Mouse (Mus musculus): ENCODE data around the gene Fzd1. TPM values are rescaled to one million over a fixed set of nuclear protein-coding genes. Genes with fewer than 3 reads are reported as not detected.

Gene Fzd1
- polyA plus RNA-seq (2012; rRNA removed), result 8.6 and 11.7 TPM in 2 replicates

DNA sequence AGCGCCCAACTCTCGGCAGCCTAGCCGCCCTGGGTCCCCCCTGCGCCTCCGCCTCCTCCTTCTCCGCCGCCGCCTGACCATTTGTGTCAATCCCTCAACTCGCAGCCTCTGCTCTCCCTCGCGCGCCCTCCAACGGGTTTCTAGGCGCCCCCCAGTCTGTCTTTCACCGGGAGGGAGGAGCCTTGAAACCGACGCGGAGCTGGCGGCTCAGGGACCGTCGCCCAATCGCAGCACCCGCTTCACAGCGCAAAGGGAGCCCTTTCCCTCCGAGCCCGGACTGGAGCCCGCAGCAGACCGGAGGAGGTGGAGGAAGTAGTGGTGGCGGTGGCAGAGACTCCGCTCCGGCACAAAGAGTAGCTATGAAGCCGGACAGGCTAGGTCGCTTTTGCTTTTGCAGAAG lies at the start of gene Fzd1:
TSS of gene Fzd1 (minus strand) at position 134 of the 400 bp plus-strand sequence.
- no peak for DNase-seq (ENCODE audit: low read depth, low spot score)
- under 1% methylated on average over 33 of the region's 33 CpGs for WGBS

DNA sequence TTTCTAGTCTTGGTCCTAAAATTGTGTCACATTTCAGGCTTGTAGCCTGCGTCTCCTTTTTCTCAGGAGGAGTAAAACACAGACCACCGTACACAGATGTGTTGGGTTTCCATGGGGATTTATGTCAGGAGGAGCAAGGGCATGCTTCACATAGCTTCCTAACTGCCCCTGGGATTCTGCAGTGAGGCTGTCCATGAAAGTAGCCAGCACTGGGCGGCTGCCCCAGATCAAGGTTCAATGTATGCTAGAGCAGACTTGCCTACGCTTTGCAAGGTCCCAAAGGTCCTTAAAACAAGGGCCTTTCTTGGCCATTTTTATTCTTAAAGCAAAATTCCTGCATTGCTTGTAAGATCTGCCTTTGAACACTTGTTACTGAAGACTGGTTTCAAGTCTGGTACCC lies 47.4 kb upstream of the Fzd1 start:
- no peak for DNase-seq (ENCODE audit: low read depth, low spot score)
- WGBS, result 85% methylated on average over 4 of the region's 4 CpGs

DNA sequence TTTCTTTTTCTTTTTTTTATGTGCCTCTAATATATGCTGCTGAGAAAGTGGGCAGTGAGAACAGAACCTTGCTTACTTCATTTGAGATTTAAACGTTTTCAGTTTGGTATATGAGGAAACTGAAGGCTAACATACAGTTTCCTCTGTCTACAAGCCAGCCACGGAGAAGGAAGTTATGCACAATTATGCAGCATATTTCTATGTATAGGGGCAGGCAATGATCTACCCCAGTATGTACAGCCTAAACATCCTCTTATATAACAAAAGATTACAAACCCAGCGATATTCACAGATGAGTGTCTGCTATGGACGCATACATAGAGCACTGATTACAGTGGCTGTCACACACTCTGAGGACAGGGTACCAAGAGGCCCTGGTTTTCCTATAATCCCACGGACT lies 45.9 kb upstream of the Fzd1 start:
- no peak for DNase-seq (ENCODE audit: low read depth, low spot score)
- 71% methylated on average over 5 of the region's 5 CpGs for WGBS

DNA sequence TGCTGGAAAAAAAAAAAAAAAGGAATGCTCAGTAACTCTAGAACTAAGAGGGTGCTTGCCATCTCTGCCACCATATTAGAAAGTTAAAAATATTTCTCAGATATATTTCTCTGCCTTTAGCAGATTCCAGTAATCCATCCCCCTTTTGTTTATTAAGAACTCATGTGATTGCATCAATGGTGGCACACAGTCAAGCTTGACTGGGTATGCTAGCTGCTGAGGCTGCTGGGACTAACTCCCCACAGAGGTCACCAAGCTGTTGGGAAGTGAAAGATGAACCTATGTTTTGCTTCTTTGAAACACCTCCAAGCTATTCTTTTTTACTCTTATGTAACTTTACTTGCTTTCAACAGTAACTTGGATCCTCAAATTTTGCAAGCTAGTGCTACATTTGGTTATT lies 44.1 kb upstream of the Fzd1 start:
- DNase-seq (ENCODE audit: low read depth, low spot score), result no peak

DNA sequence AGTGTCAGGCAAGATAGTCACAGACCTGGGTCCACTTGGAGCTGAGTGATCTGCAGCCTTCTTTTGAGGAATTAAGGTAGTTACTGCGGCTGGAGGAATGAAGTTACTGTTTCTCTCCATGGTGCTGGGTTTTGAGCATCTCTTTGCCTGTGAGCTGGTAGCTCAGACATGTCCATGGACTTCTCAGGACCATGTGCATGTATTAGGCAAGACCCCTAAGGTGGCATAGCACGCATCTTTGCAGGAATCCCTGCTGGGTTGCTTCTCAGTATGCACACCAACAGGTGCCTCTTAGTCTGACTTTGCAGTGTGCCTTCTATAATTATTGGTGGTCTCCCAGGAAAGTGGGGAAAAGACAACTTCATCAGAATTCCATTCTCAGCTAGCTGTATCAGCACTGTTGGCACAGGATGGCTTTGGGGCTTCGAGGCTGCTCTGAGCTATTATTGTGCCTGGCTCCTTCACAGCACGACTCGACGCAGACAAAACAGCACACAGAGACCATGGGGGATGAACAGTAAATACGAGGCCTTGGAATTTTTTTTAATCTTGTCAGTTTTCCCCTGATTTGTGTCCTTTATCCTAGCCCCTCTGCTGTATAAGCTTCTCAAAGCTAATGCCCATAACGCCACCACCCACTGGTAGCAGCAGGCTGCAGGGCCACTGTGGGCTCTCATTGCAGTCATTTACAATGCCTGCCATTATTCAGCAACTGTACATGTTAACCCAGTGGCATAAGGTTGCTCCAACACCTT lies 43.4 kb upstream of the Fzd1 start:
- 87% methylated on average over 8 of the region's 8 CpGs for WGBS
- DNase-seq (ENCODE audit: low read depth, low spot score), result no peak

DNA sequence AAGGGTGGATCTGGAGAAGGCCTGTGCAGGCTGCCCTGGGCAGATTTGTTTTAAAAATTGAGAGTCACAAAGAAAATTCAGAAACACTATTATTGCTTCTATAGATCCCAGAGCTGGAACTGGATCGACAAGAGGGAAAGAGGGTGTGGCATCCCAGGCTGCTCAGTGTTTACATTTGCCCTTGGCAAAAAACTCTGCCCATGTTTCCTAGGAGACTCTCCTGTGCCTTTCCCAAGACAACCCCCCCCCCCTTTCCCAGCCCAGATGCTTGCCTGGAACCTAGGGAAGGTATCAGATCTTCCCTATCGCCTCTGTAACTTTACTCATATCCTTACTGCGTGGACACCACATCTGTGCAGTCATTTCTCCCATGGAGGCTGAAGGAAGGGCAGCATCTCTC lies 33.4 kb upstream of the Fzd1 start:
- 38% methylated on average over 3 of the region's 3 CpGs for WGBS
- no peak for DNase-seq (ENCODE audit: low read depth, low spot score)

DNA sequence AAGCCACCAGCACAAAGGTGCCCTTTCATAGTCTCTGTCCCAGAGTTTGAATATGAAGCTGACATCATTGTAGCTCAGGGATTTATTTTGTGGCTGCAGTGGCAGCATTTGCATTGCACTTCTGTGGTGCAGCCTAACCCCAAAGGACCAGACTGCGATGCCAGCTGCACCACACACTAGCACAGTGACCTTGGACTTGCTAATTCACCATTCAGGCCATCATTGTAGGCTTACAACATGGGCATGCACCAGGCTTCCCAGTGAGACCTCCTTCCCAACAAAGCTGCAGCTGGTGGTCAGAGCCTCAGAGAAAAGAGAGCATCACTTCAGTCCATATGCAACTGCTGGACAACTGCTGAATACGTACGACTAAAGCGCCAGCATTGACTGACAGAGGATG lies 32.4 kb upstream of the Fzd1 start:
- 97% methylated on average over 4 of the region's 4 CpGs for WGBS
- no peak for DNase-seq (ENCODE audit: low read depth, low spot score)

DNA sequence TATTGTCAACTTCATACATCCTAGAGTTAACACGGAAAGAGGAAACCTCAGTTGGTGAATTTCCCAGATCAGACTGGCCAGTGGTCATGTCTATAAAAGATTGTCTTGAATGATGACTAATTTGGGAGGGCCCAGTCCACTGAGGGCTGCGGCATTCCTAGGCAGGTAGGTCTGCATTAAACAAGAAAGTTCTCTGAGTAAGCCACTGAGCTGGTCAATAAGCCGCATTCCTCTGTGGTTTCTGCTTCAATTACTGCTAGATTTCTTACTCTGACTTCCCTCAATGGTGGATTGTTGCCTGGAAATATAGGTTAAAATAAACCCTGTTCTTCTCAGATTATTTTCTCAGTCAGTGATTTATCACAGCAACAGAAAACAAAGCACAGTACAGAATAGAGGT lies 30.6 kb upstream of the Fzd1 start:
- DNase-seq (ENCODE audit: low read depth, low spot score), result no peak
- 74% methylated on average over 3 of the region's 3 CpGs for WGBS

DNA sequence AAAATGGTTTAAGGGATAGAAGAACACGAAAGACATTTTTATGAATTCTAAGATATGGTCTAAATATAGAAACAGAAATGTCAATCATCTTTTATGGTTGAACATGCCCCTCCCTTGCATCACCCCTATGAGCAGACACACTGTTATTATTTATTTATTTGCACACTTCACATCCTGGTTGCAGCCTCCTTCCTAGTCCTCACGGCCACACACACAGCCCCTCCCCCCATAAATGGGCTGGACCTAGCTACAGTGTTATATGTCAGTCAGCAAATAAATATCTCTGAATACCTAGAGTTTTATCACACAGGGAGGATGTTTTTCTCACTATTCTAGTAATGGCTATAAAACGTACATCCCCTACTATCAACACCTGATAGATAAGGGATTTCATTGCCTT lies 29.0 kb upstream of the Fzd1 start:
- 33% methylated on average over 3 of the region's 3 CpGs for WGBS
- no peak for DNase-seq (ENCODE audit: low read depth, low spot score)

DNA sequence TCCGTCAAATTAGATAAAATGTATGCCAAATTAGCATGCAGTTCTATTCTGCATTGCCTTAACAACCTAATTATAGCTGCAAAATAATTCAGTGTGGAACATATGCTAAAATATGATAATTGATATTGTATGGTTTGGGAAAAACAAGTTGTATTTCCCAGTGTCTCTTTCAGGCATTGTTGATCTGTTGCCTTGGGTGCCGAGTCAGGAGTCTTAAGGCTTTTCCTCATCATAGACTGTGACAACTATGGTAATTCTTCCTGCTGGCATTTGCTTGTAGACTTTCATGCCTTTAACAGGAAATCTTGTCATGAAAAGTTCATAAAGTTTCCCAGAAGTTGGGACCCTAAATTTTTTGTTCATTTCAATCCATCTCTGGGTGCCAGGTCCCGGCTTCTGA lies 20.4 kb upstream of the Fzd1 start:
- DNase-seq (ENCODE audit: low read depth, low spot score), result no peak
- 90% methylated on average over 3 of the region's 3 CpGs for WGBS

DNA sequence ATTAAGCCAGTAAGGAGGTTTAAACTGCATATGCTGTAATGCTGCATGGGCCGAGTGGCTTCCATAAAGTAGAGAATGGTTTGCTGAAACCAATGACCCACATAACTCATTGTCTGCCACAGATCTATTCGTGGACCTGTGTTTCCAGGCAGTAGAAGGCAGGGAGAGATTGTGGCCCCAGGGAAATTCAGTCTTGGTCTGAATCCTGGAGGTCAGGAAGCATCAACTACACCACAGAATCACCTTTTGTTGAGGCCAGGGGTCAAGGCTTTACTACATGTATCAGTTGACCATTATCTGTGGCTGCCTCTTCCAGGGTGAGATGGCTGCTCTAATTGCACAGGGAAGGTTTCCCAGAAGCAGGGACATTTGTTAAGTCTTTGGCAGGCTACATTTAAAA lies 18.7 kb upstream of the Fzd1 start:
- 45% methylated on average over 2 of the region's 2 CpGs for whole genome bisulfite sequencing
- DNase-seq (ENCODE audit: low read depth, low spot score), result no peak

DNA sequence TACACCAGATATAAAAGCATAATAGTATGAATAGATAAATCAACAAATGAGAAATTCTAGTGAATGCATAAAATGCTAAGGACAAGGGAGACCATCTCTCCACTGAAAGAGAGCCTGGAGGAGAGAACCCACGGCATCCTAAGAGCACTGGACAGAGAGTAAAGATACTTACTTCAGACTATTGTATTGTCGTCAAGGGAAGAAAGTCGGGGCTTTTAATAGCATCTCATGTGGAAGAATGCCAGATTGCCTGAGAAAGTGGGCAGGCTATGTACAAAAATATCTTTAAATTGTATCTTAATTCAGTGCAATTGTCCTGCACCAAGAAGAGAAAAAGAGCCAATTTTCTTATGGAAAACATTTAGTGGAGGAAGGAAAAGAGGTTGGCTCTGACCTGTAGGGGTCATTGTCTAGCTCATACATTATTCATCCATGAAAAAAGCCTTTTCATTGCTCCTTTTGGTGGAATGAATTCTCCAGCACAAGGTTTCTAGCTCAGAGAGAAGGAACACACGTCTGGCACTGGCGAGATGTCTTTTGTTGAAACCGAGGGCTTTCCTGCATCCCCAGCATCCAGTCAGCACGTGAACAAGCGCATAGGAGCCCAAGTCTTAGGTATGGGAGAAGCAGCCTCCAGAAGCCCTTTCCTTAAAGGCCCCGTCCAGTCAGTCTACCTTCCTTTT lies 15.4 kb upstream of the Fzd1 start:
- 73% methylated on average over 9 of the region's 9 CpGs for WGBS
- DNase-seq (ENCODE audit: low read depth, low spot score), result no peak

DNA sequence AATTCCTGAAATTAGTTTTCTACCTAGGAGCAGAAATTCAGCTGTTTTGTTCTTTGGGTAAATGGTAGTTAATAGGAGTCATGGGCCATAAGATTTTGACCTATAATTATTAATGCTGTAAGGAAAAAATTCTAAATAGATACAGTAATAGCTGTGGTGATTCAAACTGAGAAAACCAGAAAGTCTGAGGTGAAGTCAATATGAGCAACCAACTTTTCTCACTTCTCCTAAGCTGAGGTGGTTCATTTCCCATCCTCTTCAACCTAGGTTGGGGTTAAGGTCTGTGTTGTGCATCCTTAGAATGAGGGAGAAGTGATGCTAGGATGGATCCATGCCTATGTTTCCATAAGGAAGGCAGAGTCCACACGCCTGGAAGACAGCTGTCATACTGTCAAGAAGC lies 12.8 kb upstream of the Fzd1 start:
- WGBS, result 84% methylated on average over 1 of the region's 1 CpGs
- no peak for DNase-seq (ENCODE audit: low read depth, low spot score)

DNA sequence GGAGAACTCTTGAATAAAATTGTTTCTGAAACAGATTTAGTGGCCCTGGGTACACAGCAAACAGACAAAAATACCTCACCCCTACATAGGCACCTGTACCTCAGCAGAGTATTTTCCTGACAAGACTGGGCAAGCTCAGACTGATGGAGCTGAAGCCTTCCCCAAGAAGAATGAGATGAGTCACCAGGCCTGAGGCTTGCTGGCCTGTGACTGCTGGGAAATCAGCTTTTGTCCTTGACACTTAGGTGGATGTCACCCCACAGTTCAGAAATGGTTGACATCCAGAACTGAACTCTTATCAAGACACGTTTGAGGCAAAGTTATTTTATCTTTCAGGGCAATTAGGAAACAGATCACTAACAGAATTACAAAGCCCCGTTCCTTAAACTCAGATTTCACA lies 10.1 kb upstream of the Fzd1 start:
- no peak for DNase-seq (ENCODE audit: low read depth, low spot score)
- WGBS, result 59% methylated on average over 2 of the region's 2 CpGs

DNA sequence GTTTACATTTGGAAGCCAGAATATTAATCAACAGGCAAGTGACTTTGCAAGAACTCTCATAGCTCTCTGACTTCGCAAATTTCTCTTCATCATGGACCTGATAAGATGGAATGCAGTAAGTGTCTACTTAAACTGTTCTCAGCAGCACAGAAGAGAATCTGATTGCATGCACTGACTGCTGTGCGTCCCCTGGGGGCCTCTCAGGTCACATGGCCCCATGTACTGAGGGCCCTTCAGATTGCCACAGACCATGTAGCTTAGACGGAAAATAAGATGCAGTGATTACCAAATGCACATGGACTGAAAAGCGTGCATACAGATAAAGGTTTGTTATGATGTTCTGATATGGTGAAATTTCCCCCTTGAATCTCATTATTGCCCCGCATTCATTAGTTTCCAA lies 8.9 kb upstream of the Fzd1 start:
- 88% methylated on average over 5 of the region's 5 CpGs for WGBS
- DNase-seq (ENCODE audit: low read depth, low spot score), result no peak

DNA sequence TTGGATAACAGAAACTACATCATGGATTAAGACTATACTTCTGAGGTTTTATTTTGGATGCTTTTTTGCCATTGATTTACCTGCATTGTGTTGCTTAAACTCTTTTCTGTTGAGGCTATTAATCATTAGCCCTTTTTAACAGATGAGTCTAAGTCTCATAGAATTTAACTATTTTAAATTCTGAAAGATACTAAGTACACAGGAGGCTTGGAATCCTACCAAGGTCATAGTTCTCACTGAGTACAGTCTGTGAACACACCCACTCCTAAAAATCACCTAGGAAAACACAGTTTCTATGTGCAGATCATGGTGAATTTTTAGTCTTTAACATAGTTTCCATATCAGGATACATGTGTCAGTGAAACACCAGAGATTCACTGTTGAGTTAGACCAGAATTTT lies 4.1 kb upstream of the Fzd1 start:
- DNase-seq (ENCODE audit: low read depth, low spot score), result no peak

DNA sequence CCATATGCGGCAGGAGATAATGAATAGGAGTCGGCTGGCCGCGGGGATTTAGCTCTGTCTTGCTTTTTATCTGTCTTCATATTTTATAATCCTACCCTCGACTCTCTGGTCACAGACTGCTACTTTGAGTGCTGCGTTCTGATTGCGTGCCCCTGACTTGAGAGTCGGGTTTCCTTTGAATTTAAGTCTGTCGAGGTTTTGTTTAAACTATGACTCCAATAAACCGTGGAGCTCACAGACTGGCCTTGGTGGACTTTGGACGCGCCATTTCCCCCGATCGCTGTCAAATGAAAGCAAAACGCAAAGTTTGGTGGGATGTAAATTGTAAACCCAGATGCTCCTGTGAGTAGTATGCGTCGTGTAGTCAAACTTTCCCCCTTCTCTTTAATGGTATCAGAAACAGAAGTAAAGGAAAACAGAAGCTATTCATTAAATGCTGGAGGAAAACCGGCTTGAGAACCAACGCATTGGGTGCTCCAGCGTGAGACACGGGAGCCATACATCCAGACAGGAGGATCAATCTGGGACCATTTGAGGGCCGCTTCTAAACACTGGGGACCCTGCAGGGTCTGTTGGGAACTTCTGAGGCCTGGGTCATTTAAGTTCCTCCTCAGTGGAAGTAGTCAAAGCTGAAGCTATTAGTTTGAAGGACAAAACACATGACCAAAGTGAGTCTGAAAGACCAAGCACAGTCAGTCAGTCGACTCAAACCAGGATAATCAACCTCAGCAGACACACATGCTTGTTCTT lies 671 bp upstream of the Fzd1 start:
- DNase-seq (ENCODE audit: low read depth, low spot score), result no peak
- under 1% methylated on average over 23 of the region's 23 CpGs for WGBS

DNA sequence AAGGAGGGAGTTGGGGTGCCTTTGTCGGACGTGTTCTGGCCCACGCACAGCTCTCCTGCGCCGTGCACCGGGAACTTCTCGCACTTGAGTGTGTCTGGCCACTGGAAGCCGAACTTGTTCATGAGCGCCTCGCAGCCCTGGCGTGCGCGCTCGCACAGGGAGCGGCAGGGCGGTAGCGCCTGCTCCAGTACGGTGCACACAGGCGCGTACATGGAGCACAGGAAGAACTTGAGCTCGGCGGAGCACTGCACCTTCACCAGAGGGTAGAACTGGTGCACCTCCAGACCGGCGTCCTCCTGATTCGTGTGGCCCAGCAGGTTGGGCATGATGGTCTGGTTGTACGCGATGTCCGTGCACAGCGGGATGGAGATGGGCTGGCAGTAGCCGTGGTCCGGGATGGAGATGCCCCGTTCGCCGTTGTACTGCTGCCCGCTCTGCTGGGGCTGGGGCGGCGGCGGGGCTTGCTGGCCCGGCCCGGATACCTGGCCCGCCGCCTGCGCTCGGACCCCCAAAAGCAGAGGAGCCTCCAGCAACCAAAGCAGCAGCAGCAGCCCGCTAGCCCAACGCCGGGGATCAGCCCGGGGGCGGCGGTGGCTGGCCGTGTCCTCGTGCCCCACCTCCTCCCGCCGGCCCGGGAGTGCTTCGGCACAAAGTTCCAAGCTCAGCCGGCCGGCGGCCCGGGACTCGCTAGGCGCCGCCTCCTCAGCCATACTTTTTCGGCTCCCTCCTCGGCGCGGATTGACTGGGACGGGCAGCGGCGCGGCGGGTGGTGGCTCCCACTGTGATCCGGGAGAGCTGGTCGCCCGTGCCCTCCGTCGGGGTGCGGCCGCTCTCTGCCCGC lies 744 bp downstream of the Fzd1 start:
- under 1% methylated on average over 78 of the region's 80 CpGs for WGBS
- DNase-seq (ENCODE audit: low read depth, low spot score), result no peak

DNA sequence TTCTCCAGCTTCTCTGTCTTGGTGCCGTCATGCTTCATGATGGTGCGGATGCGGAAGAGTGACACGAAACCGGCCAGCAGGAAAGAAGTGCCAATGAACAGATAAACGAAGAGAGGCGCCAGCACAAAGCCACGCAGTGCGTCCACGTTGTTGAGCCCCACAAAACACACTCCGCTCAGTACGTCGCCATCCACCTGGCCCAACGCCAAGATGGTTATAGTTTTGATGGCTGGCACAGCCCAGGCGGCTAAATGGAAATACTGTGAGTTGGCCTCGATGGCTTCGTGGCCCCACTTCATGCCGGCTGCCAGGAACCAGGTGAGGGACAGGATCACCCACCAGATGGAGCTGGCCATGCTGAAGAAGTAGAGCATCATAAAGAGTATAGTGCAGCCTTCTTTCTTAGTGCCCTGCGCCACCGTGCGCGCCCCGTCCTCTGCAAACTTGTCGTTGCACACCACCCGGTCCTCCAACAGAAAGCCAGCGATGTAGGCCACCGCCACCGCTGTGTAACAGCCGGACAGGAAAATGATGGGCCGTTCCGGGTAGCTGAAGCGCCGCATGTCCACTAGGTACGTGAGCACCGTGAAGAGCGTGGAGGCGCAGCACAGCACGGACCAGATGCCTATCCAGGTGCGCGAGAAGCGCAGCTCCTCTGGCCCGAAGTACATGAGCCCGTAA lies 1.7 kb downstream of the Fzd1 start:
- no peak for DNase-seq (ENCODE audit: low read depth, low spot score)
- WGBS, result 11% methylated on average over 43 of the region's 43 CpGs

DNA sequence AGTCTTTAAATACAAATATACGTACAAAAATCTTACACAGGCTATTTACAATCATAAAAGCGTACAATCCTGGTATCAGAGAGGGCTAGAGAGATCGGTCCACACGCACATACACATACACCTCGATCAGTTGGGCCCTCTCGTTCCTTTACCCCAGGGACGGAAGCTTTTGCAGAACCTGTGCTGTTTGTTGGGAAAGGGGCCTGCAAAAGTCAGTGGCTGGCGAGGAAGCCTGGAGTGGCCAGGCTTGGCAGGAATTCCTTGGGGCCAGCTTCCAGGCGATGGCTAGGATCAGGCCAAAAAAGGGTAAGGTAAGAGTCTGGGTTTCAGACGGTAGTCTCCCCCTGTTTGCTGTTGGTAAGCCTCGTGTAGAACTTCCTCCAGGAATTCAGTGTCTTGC lies 2.5 kb downstream of the Fzd1 start:
- 68% methylated on average over 11 of the region's 11 CpGs for WGBS
- DNase-seq (ENCODE audit: low read depth, low spot score), result no peak
